Mouse (Mus musculus) lung, postnatal 0 days (tissue): ENCODE measurements around the gene Ankrd40. TPM values are rescaled to one million over a fixed set of nuclear protein-coding genes. Genes with fewer than 3 reads are reported as not detected.

ENCODE experiments used
- ATAC-seq: fragments of 200-750 bp; cut with Nextera tagmentation; 2 replicates; pipeline ENCODE4 v1.8.0; 2017; ENCODE audit warnings: moderate library complexity
- DNase-seq: peaks from one replicate; pipeline ENCODE4 v3.0.0-alpha.2; 2016; ENCODE audit warnings: low spot score
- H3K27ac ChIP-seq: fragments of 300-500 bp; sonication (generic); 2 replicates; pipeline ENCODE4 v1.5.1; 2014; ENCODE audit warnings: antibody characterized with exemption, mild to moderate bottlenecking, low read length, mixed read lengths
- H3K27me3 ChIP-seq: fragments of 300-500 bp; sonication (generic); replicated peaks from 2 replicates; pipeline ENCODE4 v1.6.1; 2014; ENCODE audit warnings: low read length, mixed read lengths; ENCODE audit not compliant: insufficient read depth
- H3K36me3 ChIP-seq: fragments of 300-500 bp; sonication (generic); 2 replicates; pipeline ENCODE4 v1.6.1; 2014; ENCODE audit warnings: low read length, mixed read lengths; ENCODE audit not compliant: insufficient read depth
- H3K4me1 ChIP-seq: fragments of 300-500 bp; sonication (generic); 2 replicates; pipeline ENCODE4 v1.6.1; 2014; ENCODE audit warnings: antibody characterized with exemption, low read depth, low read length, mixed read lengths; ENCODE audit not compliant: insufficient read depth
- H3K4me2 ChIP-seq: fragments of 300-500 bp; sonication (generic); replicated peaks from 2 replicates; pipeline ENCODE4 v1.6.1; 2014; ENCODE audit warnings: low read depth, mild to moderate bottlenecking, low read length, moderate library complexity, mixed read lengths
- H3K4me3 ChIP-seq: fragments of 300-500 bp; sonication (generic); 2 replicates; pipeline ENCODE4 v1.5.1; 2014; ENCODE audit warnings: low read depth, low read length
- H3K9ac ChIP-seq: fragments of 300-500 bp; sonication (generic); replicated peaks from 2 replicates; pipeline ENCODE4 v1.6.1; 2014; ENCODE audit warnings: low read depth, mild to moderate bottlenecking
- H3K9me3 ChIP-seq: fragments of 300-500 bp; sonication (generic); 2 replicates; pipeline ENCODE4 v1.6.1; 2016; ENCODE audit warnings: low read length, mixed read lengths
- CTCF ChIP-seq: IDR thresholded peaks from 2 replicates; pipeline ENCODE4 v1.5.1; 2016; ENCODE audit warnings: antibody characterized with exemption, mild to moderate bottlenecking
- EP300 ChIP-seq: IDR thresholded peaks from 2 replicates; pipeline ENCODE4 v1.6.1; 2016; ENCODE audit warnings: antibody characterized with exemption, mild to moderate bottlenecking, control low read depth
- WGBS: fragments of 180-500 bp; shearing (Covaris S2); extraction: QIAGEN DNeasy Blood & Tissue Kit; methylation state at CpG from one replicate; pipeline ENCODE4 v1.1.7; 2014; 5-methylcytosine and 5-hydroxymethylcytosine counted together
- polyA plus RNA-seq: library from polyadenylated mRNA; unstranded; fragments of >200 nt; fragmentation: Nextera tagmentation; extraction: Ambion mirVana; gene quantifications from 2 replicates; pipeline ENCODE4 v1.2.1, GENCODE M21; 2015

Gene Ankrd40
- polyA plus RNA-seq, 1 experiment from 2014 or later, result 33.3 TPM

DNA sequence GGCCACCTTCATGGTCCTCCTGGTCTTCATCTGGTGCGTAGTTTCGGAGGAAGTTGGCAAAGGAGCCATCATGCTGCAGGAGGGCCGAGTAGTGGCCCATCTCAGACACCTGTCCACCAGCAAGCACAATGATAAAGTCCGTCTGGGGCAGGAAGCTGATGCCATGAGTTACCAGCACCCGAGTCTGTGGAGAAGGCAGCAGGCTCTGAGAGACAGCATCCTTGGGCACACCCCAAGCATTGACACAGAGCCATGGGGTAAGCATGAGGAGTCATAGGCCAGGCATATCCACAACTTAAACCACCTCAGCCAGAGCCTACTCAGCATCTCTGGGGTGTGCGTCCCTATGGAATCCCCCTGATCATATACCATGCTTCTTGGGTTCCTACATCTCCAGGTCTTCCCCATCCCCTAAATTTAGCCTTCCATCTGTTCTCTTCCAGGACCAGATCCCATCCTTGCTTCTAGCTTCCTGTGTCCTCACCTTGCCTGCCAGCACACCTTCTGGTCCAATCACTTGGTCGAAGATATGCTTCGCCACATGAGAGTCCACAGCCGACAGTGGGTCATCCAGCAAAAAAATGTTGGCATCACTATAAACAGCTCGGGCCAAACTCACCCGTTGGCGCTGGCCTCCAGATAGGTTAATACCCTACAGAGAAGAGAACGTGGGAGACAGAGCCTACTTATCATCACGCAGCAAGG, 33.5 kb downstream of the Ankrd40 start:
- H3K4me2 ChIP-seq, result no peak overlapping the region
- WGBS, result 89% methylated on average over 14 of the region's 14 CpGs
- peaks cover 6% of the 10 kb centered on the region; the same call in 1 of the 2 replicates for H3K4me1 ChIP-seq
- no peak for TF ChIP-seq CTCF
- no peak for TF ChIP-seq EP300
- no peaks in the 10 kb centered on the region for H3K27me3 ChIP-seq
- no peaks in the 10 kb centered on the region for H3K36me3 ChIP-seq
- ATAC-seq (no peak), DNase-seq (no peak)
- no peak overlapping the region for H3K9ac ChIP-seq
- H3K27ac ChIP-seq, result no peak overlapping the region
- H3K4me3 ChIP-seq, result no peak overlapping the region
- H3K9me3 ChIP-seq, result no peaks in the 10 kb centered on the region

DNA sequence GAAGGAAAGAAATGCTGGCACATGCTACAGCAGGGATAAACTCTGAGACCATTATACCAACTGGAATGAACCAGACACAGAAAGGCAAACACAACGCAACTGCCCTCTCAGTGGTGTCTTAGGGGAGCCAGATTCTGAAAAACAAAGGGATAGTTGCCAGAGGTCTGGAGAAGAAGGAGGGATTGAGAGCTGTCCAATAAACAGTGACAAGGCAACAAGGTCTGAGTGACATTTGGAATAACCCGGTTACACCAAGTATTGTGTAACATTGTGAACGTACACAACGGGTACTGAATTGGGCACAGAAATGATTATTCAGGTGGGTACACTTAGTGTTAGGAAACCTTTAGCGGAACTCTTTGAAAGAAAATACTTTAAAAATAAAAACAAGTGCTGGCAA, 34.3 kb downstream of the Ankrd40 start:
- no peak overlapping the region for H3K27ac ChIP-seq
- no peak for DNase-seq
- H3K4me2 ChIP-seq, result no peak overlapping the region
- H3K4me3 ChIP-seq, result no peak overlapping the region
- TF ChIP-seq CTCF, result no peak
- no peak for TF ChIP-seq EP300
- ATAC-seq, result no peak
- no peaks in the 10 kb centered on the region for H3K27me3 ChIP-seq
- no peak overlapping the region for H3K9ac ChIP-seq
- no peaks in the 10 kb centered on the region for H3K36me3 ChIP-seq
- WGBS, result 79% methylated on average over 5 of the region's 5 CpGs
- no peaks in the 10 kb centered on the region for H3K9me3 ChIP-seq
- H3K4me1 ChIP-seq, result peaks cover 6% of the 10 kb centered on the region; the same call in 1 of the 2 replicates

DNA sequence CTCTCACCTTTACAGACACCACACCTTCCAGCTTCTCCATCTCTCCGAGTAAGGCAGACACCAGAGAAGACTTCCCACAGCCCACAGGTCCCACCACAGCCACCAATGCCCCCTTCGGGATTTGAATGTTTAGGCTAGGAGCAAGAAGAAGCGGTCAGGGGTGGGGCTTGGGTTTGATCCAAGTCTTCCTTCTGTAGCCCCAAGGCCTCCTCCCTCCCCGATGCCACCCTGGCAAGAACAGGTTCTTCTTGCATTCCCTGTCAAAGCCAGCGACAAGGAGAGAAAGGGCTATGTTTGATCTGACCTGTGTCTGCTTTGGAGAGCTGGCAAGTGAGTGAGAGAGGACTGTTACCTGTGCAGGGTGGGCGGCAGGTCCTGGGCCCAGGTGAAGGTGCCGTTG, 35.9 kb downstream of the Ankrd40 start:
- DNase-seq (peak; percentile 32), ATAC-seq (no peak)
- Histone ChIP-seq H3K36me3 (no peaks in the 10 kb centered on the region), H3K9ac (no peak overlapping the region), H3K27ac (no peak overlapping the region), H3K27me3 (no peaks in the 10 kb centered on the region), H3K4me2 (no peak overlapping the region), H3K4me3 (no peak overlapping the region), H3K9me3 (no peaks in the 10 kb centered on the region), H3K4me1 (peaks cover 6% of the 10 kb centered on the region; the same call in 1 of the 2 replicates)
- 47% methylated on average over 7 of the region's 7 CpGs for WGBS
- TF ChIP-seq CTCF, result no peak
- TF ChIP-seq EP300, result no peak

- Histone ChIP-seq H3K36me3 (no peaks in the 10 kb centered on the region), H3K27ac (0 out of 2 replicates have a peak overlapping the region, but pooled peaks have one; percentile 20), H3K9me3 (no peaks in the 10 kb centered on the region), H3K27me3 (no peaks in the 10 kb centered on the region), H3K4me1 (peaks cover 6% of the 10 kb centered on the region; the same call in 1 of the 2 replicates), H3K4me2 (no peak overlapping the region), H3K9ac (no peak overlapping the region), H3K4me3 (no peak overlapping the region)
- ATAC-seq (peak; percentile 90), DNase-seq (peak; percentile 85)
- 28% methylated on average over 3 of the region's 3 CpGs for WGBS
- TF ChIP-seq EP300 (peak; percentile 97), CTCF (no peak)
Observed at GRCm38 (mm10) chr11:94365340-94365739, 37.5 kb downstream of the Ankrd40 start.

DNA sequence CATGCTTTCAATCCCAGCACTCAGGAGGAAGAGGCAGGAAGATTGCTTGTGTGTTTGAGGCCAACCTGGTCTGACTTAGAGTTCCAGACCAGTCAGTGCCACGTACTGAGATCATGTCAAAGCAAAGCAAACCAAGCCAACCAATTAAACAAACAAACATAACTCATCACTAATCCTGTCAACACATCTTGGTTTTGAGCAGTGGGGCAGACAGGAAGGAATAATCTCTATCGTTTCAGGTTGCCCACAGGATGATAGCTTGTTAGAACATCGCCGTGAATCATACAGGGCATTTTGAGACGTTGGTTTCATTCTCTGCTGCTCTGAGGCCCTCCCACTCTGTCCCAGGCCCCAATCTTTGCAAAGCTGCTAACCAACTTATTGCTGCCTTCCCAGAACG, 42.2 kb downstream of the Ankrd40 start:
- Histone ChIP-seq H3K4me2 (no peak overlapping the region), H3K9me3 (no peaks in the 10 kb centered on the region), H3K9ac (no peak overlapping the region), H3K4me1 (peaks cover under 1% of the 10 kb centered on the region; the same call in 1 of the 2 replicates), H3K36me3 (no peaks in the 10 kb centered on the region), H3K4me3 (no peak overlapping the region), H3K27ac (no peak overlapping the region), H3K27me3 (no peaks in the 10 kb centered on the region)
- ATAC-seq (no peak), DNase-seq (no peak)
- no peak for TF ChIP-seq CTCF
- TF ChIP-seq EP300, result no peak
- WGBS, result 71% methylated on average over 6 of the region's 6 CpGs

DNA sequence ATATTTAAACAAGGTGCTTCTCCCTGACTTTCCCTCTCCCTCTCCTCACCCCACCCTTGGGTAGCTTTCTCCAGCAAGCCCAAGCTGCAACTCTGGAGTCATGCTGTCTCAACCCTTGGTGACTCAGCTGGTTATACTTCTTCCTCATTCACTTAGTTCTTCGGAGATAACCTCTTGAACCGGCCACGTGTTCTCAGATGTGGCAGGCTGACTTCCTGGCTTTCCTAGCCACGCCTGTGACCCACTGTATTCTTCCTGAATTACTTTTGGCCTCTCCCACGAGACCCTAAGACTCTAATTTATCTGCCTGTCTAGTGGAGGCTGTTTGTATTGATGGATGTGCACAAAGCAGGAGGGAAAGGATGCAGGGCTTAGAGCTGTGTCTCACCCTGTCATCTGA, 43.0 kb downstream of the Ankrd40 start:
- no peak overlapping the region for H3K27ac ChIP-seq
- no peaks in the 10 kb centered on the region for H3K4me1 ChIP-seq
- 6% methylated on average over 5 of the region's 5 CpGs for WGBS
- H3K4me3 ChIP-seq, result no peak overlapping the region
- DNase-seq (peak; percentile 81), ATAC-seq (peak; percentile 81)
- H3K36me3 ChIP-seq, result no peaks in the 10 kb centered on the region
- peak; percentile 45; the same call in 1 of the 2 replicates for TF ChIP-seq EP300
- no peak for TF ChIP-seq CTCF
- no peak overlapping the region for H3K4me2 ChIP-seq
- H3K9me3 ChIP-seq, result no peaks in the 10 kb centered on the region
- H3K27me3 ChIP-seq, result no peaks in the 10 kb centered on the region
- H3K9ac ChIP-seq, result no peak overlapping the region
